Mouse (Mus musculus) MEL (cell line): ENCODE results near the gene Trim8.

Experiments used
- CHD2 ChIP-seq: IDR thresholded peaks from 2 replicates; pipeline ENCODE4 v1.6.1; 2011; ENCODE audit warnings: low read length, improper control_type of control experiment
- CTCF ChIP-seq, 3 experiments: IDR thresholded peaks in 2 of 3; conservative IDR thresholded peaks in 1 of 3; 2 replicates each; pipeline ENCODE4 v1.5.1; 2011 to 2012; ENCODE audit warnings: low read length in 3 of 3, low read depth in 2 of 3, mild to moderate bottlenecking in 2 of 3, improper control_type of control experiment in 1 of 3, inconsistent platforms in 1 of 3, mixed read lengths in 1 of 3, moderate library complexity in 1 of 3; ENCODE audit not compliant: control insufficient read depth in 1 of 3, insufficient read depth in 1 of 3, poor library complexity in 1 of 3, severe bottlenecking in 1 of 3
- E2F4 ChIP-seq: IDR thresholded peaks from 2 replicates; pipeline ENCODE4 v1.6.1; 2011; ENCODE audit warnings: low read depth, low read length, improper control_type of control experiment, borderline replicate concordance
- EP300 ChIP-seq, 2 experiments: IDR thresholded peaks; 2 replicates each; pipeline ENCODE4 v1.6.1; 2011; ENCODE audit warnings: improper control_type of control experiment in 2 of 2, low read length in 2 of 2, low read depth in 1 of 2, mild to moderate bottlenecking in 1 of 2
- HCFC1 ChIP-seq: IDR thresholded peaks from 2 replicates; pipeline ENCODE4 v1.6.1; 2012; ENCODE audit warnings: low read depth, mild to moderate bottlenecking, inconsistent platforms, low read length, improper control_type of control experiment, moderate library complexity
- MAFK ChIP-seq: IDR thresholded peaks from 2 replicates; pipeline ENCODE4 v1.6.1; 2011; ENCODE audit warnings: low read depth, mild to moderate bottlenecking, low read length, improper control_type of control experiment, borderline replicate concordance
- NRF1 ChIP-seq: IDR thresholded peaks from 2 replicates; pipeline ENCODE4 v1.6.1; 2014; ENCODE audit warnings: low read depth, mild to moderate bottlenecking, inconsistent platforms, low read length, improper control_type of control experiment, moderate library complexity; ENCODE audit not compliant: poor library complexity, insufficient read depth, severe bottlenecking
- POLR2A ChIP-seq, 2 experiments: IDR thresholded peaks; 2 replicates each; pipeline ENCODE4 v1.6.1; 2011 to 2012; ENCODE audit warnings: low read length in 2 of 2, mild to moderate bottlenecking in 2 of 2, control low read depth in 1 of 2, improper control_type of control experiment in 1 of 2, low read depth in 1 of 2, moderate library complexity in 1 of 2; ENCODE audit not compliant: control insufficient read depth in 1 of 2, insufficient read depth in 1 of 2, poor library complexity in 1 of 2
- RCOR1 ChIP-seq: IDR thresholded peaks from 2 replicates; pipeline ENCODE4 v1.6.1; 2012; ENCODE audit warnings: low read depth, mild to moderate bottlenecking, inconsistent platforms, low read length, improper control_type of control experiment
- SIN3A ChIP-seq: IDR thresholded peaks from 2 replicates; pipeline ENCODE4 v1.6.1; 2012; ENCODE audit warnings: low read length, improper control_type of control experiment, inconsistent platforms
- TBP ChIP-seq: IDR thresholded peaks from 2 replicates; pipeline ENCODE4 v1.8.0; 2011; ENCODE audit warnings: low read depth, low read length, improper control_type of control experiment
- TCF12 ChIP-seq: IDR thresholded peaks from 2 replicates; pipeline ENCODE4 v1.6.1; 2014; ENCODE audit warnings: low read depth, mild to moderate bottlenecking, inconsistent platforms, low read length, improper control_type of control experiment, moderate library complexity
- ZC3H11A ChIP-seq: IDR thresholded peaks from 2 replicates; pipeline ENCODE4 v1.6.1; 2012; ENCODE audit warnings: low read depth, mild to moderate bottlenecking, inconsistent platforms, low read length, improper control_type of control experiment
- ZKSCAN1 ChIP-seq: IDR thresholded peaks from 2 replicates; pipeline ENCODE4 v1.6.1; 2012; ENCODE audit warnings: low read depth, mild to moderate bottlenecking, inconsistent platforms, low read length, improper control_type of control experiment, moderate library complexity

GRCm38 (mm10) chr19:46483701-46484328 lies 17.7 kb upstream of the Trim8 start:
- TF ChIP-seq POLR2A (IDR thresholded peaks at IDR 0.05; ENCODE audit: control insufficient read depth in 1 of 2, insufficient read depth in 1 of 2, low read depth in 1 of 2, low read length in 2 of 2, poor library complexity in 1 of 2) (no peak), CHD2 (no peak), TCF12 (no peak), CTCF (IDR thresholded peaks at IDR 0.05 in 2 of 3, conservative IDR thresholded peaks at IDR 0.05 in 1 of 3; ENCODE audit: control insufficient read depth in 1 of 3, insufficient read depth in 1 of 3, low read depth in 2 of 3, low read length in 3 of 3, poor library complexity in 1 of 3, severe bottlenecking in 1 of 3) (no peak), TBP (no peak), RCOR1 (no peak), ZKSCAN1 (no peak), MAFK (no peak), HCFC1 (no peak), EP300 (IDR thresholded peaks at IDR 0.05; ENCODE audit: low read depth in 1 of 2, low read length in 2 of 2) (no peak), ZC3H11A (no peak), E2F4 (no peak), NRF1 (no peak), SIN3A (no peak)
